Mouse (Mus musculus) thymus, adult 18-20 months (tissue): ENCODE data around the gene Hist1h2ai.
A peak's percentile ranks its signal among the peaks of the same experiment; 100 is the strongest.
"Not testable (repeated sequence)": the region's sequence is repeated elsewhere in the genome, so short reads cannot be mapped to it uniquely, and the experiment has no call there.

ENCODE experiments used
- DNase-seq, 2 experiments: peaks; one replicate each; pipeline ENCODE4 v3.0.0; 2022; ENCODE audit warnings: mixed read lengths in 2 of 2

The Hist1h2ai gene

GRCm38 (mm10) chr13:21729544-21729943, 13.3 kb downstream of the Hist1h2ai start:
- no peak for DNase-seq

DNA sequence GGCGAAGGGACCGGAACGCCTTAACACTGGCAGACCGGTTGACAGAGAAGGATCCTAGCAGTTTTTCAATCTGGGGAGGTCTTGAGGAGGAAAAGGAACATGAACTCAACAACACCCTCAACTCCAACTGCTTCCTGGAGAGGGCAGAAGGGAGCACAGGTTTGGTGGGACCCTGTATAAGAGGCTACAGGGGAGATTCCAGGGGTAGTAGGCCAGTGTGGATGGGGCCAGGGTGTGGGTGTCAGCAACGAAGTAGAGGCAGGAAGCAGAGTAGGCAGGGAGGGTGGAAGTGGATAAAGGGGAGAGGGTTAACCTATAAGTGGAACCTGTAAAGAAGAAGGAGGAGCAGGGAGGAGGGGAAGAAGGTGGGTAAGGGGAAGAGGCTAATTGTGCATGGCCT, 17.2 kb downstream of the Hist1h2ai start:
- peak in 1 of 2 experiments; percentile 30 for DNase-seq

- DNase-seq = peak in 1 of 2 experiments; percentile 65
Measured at GRCm38 (mm10) chr13:21734010-21734905, 18.0 kb downstream of the Hist1h2ai start.

GRCm38 (mm10) chr13:21734906-21735767, 18.9 kb downstream of the Hist1h2ai start, which contains the start of gene Hist1h4j:
TSS of gene Hist1h4j (plus strand) at chr13:21735064.
- peak; percentile 66 to 76 for DNase-seq

DNA sequence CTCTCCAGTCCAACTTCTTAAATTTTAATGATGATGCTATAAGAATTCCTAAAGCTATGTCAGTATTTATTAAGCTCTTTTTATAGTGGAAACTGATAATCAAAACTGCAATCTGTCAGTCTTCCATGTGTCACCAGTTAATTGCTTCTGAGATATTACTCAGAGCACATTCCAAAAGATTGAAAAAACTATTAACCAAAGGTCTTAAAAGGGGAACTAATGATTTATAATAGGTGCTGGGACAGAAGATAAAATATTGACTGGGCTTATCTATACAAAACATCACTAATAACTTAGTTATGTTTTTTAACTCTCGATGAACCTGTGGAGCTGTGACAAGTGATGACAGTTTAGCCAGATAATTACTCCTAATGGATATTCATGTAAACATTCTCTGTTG, 28.8 kb downstream of the Hist1h2ai start:
- DNase-seq = no peak

DNA sequence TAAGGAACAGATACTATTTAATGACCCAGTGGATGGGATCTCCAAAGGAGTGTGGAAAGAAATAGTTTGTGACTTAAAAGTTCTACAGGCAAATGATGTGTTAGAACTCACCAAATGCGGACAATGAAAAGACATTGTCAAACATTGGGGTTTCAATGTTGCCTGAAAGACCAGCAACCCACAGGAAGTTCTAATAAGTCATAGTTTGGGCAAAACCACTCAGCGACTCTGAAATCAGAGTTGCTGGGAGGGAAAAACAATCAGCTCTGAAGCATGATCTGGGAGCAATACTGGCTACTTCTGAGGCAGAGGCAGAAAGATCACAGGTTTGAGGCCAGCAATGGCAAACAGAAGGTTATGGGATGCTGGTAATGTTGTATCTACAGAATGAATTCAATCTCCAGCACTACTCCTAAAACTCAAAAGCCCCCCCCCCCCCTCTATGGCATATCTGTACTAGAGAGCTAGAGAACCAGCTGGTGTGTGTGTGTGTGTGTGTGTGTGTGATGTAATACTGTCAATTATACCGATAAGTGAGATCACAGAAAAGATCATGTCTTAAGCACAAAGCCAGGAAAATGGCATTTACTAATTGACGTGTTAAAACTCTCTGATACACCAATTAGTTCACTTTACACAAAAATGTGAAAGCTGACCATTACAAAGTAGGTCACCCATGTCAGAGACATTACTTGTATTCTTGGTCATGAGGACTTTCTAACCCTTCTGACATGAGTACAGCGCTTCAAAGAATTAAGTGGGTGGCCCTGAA, 33.4 kb downstream of the Hist1h2ai start:
- no peak for DNase-seq

- peak; percentile 88 to 94 for DNase-seq
Measured at GRCm38 (mm10) chr13:21750159-21751017, 34.2 kb downstream of the Hist1h2ai start, which contains the start of gene Hist1h4k. TSS of gene Hist1h4k (minus strand) at chr13:21750505.

- DNase-seq = no peak
Measured at GRCm38 (mm10) chr13:21751417-21751816, 35.2 kb downstream of the Hist1h2ai start.

- DNase-seq = no peak
Measured at GRCm38 (mm10) chr13:21751827-21752226, 35.6 kb downstream of the Hist1h2ai start.

DNA sequence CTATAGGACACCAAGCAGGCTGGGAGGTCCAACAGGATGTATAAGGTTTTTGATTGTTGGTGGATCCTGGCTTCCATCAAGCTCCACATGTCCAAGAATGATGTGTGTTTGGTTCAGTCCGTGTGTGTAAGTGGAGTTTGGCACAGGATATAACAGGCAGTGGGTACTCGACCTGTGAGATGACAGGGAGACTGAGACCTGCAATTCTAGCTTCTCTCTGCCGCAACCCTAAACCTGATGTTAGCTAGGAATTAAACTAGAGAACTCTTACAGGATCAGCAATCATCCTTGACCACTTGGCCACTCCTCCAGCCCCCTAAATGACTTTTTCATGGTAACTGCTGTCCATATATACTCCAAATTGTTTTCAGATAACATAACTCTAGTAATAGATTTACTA, 36.1 kb downstream of the Hist1h2ai start:
- no peak for DNase-seq

GRCm38 (mm10) chr13:21753051-21753523, 36.9 kb downstream of the Hist1h2ai start:
- DNase-seq = no peak

- peak; percentile 56 to 76 for DNase-seq
Measured at GRCm38 (mm10) chr13:21753524-21754285, 37.5 kb downstream of the Hist1h2ai start, which contains the start of the genes Hist1h2ak and Hist1h2bn. TSS of gene Hist1h2ak (minus strand) at chr13:21753827. TSS of gene Hist1h2bn (plus strand) at chr13:21754123.

DNA sequence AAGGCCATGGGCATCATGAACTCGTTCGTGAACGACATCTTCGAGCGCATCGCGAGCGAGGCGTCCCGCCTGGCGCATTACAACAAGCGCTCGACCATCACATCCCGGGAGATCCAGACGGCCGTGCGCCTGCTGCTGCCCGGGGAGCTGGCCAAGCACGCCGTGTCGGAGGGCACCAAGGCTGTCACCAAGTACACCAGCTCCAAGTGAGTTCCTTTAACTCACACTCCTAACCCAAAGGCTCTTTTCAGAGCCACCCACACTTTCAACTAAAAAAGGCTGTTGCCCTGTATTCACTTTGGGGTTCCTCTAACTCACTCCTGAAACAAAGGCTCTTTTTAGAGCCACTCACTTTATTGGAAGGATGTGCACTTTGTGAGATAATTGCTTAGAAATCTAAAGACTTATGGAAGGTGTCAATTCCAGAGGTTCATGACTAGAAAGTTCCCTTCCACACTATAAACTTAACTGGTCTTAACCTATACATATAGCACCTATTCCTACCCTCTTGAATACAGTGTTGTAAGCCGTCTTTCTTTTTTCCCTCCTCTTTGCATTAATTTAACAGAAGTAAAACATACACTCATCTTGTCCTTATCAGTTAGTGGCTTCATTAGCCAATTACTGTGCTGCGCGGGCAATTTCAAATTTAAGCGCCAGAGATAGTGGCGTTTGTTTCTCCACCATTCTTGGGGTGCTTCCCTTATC, 38.2 kb downstream of the Hist1h2ai start:
- DNase-seq = not testable (repeated sequence)

GRCm38 (mm10) chr13:21755707-21756106, 39.5 kb downstream of the Hist1h2ai start:
- no peak for DNase-seq
